Mouse (Mus musculus) NIH3T3 (cell line): ENCODE data around the gene Bptf.
"Not testable (repeated sequence)": the region's sequence is repeated elsewhere in the genome, so short reads cannot be mapped to it uniquely, and the experiment has no call there.

Experiments used
- DNase-seq: peaks from one replicate; pipeline ENCODE4 v3.0.0-alpha.2; 2012; ENCODE audit warnings: low read depth

Gene Bptf

GRCm38 (mm10) chr11:107131749-107132421 is at the start of gene Bptf:
TSS of gene Bptf (minus strand) at chr11:107132127.
- peak; percentile 96 for DNase-seq

- peak; percentile 53 for DNase-seq
These were observed 29.3 kb upstream of the Bptf start for GRCm38 (mm10) chr11:107161215-107161614.

- peak; percentile 44 for DNase-seq
These were observed 27.1 kb upstream of the Bptf start for GRCm38 (mm10) chr11:107159034-107159433.

GRCm38 (mm10) chr11:107156977-107157642 is 25.2 kb upstream of the Bptf start:
- DNase-seq, result peak; percentile 89

- peak; percentile 36 for DNase-seq
These were observed 23.4 kb upstream of the Bptf start for GRCm38 (mm10) chr11:107155292-107155691.

- no peak for DNase-seq
These were observed 22.5 kb upstream of the Bptf start for GRCm38 (mm10) chr11:107154431-107154830.

GRCm38 (mm10) chr11:107153645-107154044 is 21.7 kb upstream of the Bptf start:
- no peak for DNase-seq

- peak; percentile 48 for DNase-seq
These were observed 19.9 kb upstream of the Bptf start for GRCm38 (mm10) chr11:107151809-107152208.

- not testable (repeated sequence) for DNase-seq
These were observed 12.0 kb upstream of the Bptf start for GRCm38 (mm10) chr11:107143956-107144355.

GRCm38 (mm10) chr11:107142382-107142781 is 10.5 kb upstream of the Bptf start:
- no peak for DNase-seq

- DNase-seq, result no peak
These were observed 8.8 kb upstream of the Bptf start for GRCm38 (mm10) chr11:107140756-107141155.

GRCm38 (mm10) chr11:107138633-107139032 is 6.7 kb upstream of the Bptf start:
- DNase-seq, result peak; percentile 54

GRCm38 (mm10) chr11:107137593-107137992 is 5.7 kb upstream of the Bptf start:
- DNase-seq, result no peak

GRCm38 (mm10) chr11:107136458-107136857 is 4.5 kb upstream of the Bptf start:
- not testable (repeated sequence) for DNase-seq

- no peak for DNase-seq
These were observed 3.8 kb upstream of the Bptf start for GRCm38 (mm10) chr11:107135741-107136140.

- DNase-seq, result peak; percentile 55
These were observed 499 bp upstream of the Bptf start for GRCm38 (mm10) chr11:107132426-107132825.

GRCm38 (mm10) chr11:107130879-107131748 is 813 bp downstream of the Bptf start:
- peak; percentile 65 for DNase-seq

GRCm38 (mm10) chr11:107130221-107130788 is 1.6 kb downstream of the Bptf start:
- peak; percentile 37 for DNase-seq

GRCm38 (mm10) chr11:107129641-107130040 is 2.3 kb downstream of the Bptf start:
- DNase-seq, result no peak

- DNase-seq, result not testable (repeated sequence)
These were observed 5.2 kb downstream of the Bptf start for GRCm38 (mm10) chr11:107126716-107127115.

GRCm38 (mm10) chr11:107125011-107125410 is 6.9 kb downstream of the Bptf start:
- DNase-seq, result no peak

GRCm38 (mm10) chr11:107124327-107124731 is 7.6 kb downstream of the Bptf start:
- DNase-seq, result peak; percentile 69
